Mouse (Mus musculus) mesoderm, embryonic 11.5 days (tissue): ENCODE data around the gene Fam196a.

ENCODE experiments used
- DNase-seq: peaks from one replicate; pipeline ENCODE4 v3.0.0-alpha.2; 2012; ENCODE audit warnings: low read depth, low spot score

Fam196a gene

DNA sequence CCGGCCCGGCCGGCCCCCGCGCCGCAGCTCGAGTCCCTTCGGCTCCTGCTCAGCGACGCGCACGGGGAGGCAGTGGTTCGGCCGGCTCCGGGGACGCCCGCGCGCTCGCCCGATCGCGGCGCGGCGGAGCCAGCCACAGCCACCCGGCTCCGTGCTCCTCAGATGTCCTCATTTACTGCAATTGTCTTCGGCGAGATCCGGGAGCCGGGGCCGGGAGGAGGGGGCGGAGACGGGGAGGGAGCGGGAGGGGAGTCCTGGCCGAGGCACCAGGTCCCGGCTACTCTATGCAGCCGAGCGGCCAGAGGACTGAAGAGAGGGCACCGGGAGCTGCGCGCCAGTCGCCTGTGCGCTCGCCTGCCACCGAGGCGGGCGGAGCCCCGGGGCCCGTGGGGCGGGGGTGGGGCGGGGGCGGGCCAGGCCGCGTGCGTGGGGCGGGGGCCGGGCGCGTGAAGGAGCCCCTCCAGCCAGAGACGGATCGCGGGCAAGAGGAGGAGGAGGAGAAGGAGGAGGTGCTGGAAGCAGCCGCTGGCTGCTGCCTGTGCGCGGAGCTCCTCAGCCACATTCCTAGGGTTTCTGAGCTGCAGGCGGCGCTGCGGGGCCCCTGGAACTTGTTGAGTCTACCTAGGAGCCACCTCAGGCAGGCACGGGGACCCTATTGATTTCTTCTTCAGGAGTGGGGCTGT, at the start of gene Fam196a:
TSS of gene Fam196a (minus strand) at position 504 of the 683 bp plus-strand sequence.
- DNase-seq: peak; percentile 67

DNA sequence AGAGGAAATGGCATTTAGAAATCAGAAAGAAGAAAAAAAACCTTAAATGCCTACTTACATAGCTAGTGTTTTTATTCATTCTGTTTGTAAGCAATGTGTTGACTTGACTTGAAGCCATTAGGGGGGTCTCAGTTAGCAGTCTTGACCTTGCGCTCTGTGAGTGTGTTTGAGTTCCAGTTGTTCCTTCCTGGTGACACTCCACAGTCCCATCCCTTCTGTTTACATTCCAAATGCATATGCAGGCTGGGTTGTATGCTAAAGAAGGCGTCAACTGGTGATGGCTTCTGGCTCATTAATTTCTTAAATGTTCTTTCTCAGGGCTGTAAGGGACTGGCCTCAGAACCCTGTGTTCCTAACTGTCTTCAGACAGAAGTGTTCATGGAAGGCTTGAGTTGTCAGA, 23.4 kb upstream of the Fam196a start:
- no peak for DNase-seq

DNA sequence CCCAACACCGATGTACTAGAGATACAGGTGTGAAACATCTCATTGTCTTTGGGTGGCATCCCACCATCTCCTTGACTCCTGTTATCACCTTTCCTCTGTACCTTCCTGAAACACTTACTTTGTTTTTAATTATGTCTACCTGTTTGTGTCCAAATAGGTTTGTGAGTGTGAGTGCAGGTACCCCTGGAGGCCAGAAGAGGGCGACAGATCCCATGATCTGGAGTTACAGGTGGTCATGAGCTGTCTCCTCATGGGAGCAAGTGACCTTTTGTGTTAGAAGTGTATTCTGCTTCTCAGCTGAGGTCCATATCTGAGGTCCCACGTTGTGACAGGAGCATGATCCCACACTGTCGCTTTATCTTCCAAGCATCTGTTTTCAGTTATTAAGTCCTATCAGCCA, 22.6 kb upstream of the Fam196a start:
- peak; percentile 32 for DNase-seq

DNA sequence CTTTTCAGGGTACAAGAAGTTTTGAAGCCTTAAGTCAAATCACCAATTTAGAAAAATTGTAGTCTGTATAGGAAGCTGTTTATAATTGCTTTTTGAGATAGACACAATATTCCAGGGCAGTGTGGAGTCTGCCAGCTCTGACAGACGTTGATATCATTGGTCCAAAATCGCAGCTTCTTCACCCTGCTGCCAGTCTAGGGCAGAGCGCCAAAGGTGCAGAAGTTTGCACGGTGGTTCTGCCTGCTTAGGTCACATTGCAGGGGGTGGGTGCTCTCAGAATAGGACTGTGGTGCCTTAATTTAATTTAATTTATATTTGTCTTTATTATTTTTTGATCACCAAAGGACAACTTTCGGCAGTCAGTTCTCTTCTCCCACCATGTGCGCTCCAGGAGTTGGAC, 20.9 kb upstream of the Fam196a start:
- no peak for DNase-seq

DNA sequence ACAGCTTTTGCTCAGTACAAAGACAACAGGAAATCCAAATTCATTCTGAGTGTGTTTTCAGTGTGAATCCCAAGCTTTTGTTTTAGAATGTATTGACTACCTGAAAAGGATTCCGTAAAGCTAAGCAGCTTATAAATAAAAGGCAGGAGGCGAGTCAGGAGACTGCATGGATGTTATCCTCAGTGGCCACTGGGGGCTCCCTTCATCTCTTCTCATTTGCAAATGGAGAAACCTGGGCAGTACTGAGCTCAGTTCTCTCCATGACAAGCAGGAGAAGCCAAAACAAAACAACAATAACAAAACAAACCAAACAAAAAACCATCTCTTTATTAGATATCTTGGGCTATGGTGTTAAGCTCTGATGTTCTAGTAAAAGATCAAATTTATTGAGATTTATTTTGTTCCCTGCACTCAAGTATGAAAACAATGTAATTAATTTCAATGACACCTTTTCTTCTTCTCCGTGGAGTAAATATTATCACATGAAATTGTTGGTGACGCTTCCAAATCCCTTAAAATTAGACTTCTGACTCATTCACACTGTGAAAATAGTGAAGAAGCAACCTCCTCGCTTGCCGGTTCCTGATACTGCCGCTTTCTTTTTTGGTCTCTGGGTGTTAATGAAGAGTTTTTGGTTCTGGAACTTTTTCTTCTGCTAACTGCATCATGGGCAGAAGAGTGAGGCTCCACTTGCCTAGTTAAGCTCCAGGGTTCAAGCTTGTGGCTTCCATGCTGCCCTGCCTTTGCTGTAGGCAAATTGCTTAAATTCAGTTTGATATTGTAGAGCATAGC, 7.9 kb upstream of the Fam196a start:
- no peak for DNase-seq

DNA sequence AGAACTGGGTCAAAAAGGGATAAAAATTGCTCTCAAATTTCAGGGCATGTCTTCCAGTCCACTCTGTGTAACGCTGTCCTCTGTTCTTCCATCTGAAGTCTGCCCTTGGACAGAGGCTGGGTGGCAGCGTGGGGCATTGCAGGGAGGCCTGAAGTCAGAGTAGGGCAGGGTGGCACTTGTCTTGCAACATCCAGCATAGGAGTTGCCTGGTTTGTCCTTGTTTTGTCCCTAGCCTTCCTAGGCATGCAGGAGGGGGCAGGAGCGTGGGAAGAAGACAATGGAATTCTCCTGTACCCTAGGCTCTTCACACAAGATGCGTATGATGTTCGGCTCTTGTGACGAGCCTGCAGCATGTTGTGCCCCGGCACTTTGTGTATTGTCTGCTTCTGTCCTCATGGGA, 5.5 kb upstream of the Fam196a start:
- DNase-seq: no peak

DNA sequence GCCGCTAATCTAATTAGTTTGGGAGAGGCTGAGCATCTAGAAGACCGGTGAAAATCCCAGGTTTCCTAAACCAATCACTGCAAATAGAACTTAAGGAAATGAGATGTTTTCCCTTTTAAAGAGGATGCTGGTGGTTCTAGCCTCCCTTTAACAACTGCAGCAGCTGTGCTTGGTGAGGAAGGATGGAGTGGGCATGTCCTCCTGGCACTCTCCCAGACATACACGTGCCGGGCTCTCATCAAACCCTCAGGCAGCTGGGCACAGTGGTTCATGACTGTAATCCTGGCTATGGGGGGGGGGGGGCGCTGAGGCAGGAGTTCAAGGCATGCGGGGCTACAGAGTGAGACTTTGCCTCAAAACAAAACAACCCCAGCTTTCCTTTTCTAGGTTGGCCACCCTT, 4.8 kb upstream of the Fam196a start:
- no peak for DNase-seq

DNA sequence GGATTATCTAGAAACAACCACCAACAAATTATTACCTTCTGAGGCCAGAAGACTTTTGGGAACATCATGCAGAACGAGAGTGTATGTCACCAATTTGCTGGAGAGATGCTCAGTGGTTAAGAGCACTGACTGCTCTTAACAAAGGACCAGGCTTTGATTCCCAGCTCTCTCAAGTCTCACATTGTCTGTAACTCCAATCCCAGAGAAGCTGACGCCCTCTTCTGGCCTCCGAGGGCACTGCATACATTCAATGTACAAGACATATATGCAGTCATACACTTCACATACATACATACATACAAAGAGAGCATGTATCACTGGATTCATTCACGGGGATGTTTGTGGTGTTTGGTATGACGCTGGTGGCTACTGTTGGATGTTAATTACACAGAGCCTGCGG, 3.7 kb upstream of the Fam196a start:
- no peak for DNase-seq

DNA sequence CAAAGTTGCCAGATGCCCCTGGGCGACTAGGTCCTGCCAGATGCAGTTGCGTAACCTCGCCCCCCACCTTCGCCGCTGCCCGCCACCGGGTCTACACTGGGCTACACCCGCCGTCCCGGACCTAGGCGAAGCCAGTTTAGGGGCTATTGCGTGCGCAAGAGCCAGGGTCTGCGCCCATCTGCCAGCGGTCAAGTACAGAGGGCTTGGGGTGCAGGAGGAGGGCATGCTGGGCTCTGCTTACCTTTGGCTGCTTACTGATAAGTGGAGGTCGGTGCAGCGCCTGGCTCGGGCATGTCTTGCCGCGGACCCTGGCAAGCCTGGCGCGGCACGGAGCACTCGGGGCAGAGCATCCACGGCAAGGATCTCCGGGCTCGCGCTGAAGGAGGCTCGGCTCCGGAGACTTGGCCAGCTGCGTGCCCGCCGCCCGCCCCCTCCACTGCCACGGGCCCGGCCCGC, 731 bp downstream of the Fam196a start:
- DNase-seq: peak; percentile 25

DNA sequence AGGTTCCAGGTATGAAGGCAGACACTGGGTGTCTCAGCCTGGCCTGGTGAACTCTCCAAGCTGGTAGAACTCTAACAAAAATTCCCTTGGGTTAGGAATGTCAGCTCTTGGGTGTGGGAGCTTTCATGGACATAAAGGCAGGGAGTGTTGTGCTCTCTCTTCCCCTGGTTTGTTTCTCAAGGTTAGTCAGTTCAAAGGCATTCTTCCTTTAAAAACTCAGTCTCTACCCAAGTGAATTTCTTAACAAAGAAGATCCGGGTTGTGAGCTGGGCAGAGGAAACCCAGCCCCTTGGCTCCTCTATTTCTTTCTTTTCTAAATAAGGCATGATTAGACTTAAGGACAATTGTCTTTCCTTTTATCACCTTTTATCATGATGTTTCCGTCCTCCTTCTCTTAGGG, 6.3 kb downstream of the Fam196a start:
- no peak for DNase-seq

DNA sequence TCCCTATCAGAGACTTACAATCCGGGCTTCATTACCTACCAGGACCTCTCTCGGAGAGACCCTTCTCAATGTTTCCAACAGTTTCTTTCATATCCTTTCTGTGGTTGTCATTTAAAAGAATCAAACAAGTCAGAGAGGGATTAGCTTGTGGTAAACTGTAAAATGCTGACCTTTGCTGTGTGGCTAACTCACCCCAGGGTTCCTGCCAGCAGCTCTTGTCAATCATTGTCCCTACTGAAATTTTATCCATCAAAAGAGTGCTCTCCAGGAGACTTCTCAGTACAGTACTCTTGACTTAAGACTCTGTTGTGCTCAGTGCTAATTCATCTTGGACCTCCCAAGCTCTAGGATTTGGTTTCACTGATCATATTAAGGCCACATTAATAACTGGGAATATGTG, 36.2 kb downstream of the Fam196a start:
- no peak for DNase-seq

DNA sequence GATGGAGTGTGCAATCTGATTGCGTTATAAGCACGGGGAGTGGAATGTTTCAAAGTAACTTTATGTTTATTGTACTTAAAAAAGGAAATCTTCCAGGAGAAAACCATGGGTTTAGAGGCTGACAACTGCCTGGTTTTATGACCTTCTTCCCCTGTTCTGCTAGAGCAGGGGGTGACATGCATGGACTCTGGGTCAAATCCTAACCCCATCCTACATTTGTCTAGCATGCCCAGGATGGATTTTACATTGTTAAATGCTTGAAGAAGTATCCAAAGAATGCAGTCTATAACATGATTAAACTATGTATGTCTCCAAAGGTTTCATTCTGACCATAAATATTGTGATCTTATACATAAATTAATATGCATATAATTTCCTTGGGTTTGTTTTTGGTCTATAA, 38.8 kb downstream of the Fam196a start:
- DNase-seq: no peak

DNA sequence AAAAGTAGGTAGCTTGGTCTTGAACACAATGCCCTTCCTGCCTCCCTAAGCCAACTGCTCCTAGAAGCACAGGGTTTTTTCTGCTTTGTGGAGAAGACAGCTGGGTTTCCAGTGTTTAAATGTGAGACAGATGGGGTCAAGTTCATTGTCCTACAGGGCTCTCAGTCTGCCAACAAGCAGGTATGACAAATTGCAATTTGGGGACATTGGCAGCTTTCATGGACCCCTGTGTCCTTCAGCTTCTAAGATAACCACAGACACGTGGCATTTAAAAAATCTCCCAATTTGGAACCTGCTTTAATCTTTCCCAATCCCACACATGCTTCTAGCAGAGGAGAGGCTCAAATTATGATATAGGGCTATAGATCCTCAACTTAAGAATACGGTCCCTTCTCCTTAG, 43.6 kb downstream of the Fam196a start:
- no peak for DNase-seq

DNA sequence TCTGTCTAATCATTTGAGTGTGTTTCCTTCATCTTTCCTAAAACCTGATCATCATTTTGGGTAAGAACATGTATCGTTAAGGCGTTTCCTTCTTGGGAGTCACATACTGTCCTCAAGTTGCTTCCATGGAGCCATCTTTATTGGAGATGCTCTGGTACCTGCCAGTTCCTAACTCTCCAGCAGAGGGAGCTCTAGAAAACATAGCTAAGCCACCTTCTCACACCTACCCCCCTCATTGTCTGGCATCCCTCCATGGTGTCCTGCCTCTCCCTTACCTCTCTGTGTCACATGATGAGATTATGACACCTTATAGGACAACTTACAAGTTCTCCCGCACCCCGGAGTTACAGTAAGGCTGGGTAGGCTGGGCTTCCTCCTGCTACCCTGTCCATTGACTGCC, 45.3 kb downstream of the Fam196a start:
- DNase-seq: peak; percentile 18

DNA sequence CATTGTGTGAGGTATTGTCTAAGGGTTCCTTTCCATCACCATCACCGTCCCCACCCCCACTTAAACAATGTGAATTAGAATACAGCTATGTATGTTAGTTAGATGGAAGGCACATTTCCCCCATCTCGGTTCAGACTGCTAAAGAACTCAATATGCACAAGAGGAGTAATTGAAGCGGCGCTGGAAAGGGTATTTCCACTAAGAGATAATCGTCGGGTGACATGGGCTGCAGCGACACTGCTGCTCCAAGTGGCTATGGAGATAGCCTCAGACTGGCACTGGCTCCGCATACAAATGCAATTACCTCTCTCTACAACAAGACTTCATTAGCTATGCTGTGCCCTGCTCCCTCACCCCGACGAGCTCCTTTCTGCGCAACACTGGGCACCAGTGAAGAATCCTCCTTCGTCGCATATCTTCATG, 45.8 kb downstream of the Fam196a start:
- DNase-seq: no peak

DNA sequence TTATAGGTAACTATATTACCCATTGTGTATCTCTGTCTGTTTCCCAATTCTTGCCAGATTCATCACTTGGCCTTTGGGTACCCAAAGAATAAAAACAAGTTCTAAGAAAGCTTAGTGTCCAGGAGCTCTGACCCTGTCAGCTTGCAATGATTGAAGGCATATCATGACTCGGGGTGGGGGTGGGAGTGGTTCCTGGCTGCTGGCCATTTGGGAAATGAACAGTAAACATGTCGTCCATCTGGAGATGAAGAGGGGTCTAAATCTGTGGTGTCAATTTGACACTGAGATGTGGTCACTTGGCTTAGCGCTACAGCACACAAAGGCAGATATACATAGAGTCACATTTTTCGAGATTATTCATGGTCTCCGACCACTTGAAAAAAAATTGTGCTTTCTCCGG, 54.7 kb downstream of the Fam196a start:
- peak; percentile 32 for DNase-seq

DNA sequence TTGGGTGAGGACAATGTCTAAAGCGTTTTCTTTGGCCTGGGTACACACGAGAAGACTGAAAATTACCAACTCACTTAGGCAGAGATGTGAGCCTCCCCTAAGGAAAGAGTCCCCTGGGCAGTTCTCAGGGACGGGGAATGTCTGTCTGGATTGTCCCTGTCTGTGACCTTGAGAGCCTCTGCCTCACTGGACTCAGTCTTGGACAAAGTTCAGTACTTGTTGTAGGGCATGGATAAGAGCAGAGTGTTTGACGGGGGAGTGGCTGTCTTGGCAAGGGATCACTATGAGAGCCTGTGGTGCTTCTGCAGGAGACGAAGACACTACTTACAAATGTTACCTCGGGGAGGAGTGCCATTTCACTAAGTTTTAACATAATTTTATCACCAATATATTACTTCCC, 57.8 kb downstream of the Fam196a start:
- no peak for DNase-seq

DNA sequence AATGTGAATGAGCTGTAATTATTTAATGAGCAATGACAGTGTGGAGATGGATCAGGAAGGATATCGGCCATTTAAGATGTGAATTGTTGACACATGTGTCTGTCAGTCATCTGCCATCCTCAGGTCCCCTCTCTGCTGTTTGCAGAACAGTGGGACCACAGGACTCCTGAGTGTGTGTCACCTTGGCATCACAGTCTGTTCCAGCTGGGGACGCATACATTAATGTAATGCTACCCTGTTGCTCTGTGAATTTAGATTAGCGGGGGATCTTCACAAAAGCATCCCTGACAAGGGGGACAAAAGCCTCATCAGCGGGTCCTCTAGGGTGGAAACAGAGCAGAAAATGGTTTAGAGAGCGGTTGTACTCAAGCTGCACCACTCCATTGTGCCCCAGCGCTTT, 59.2 kb downstream of the Fam196a start:
- peak; percentile 16 for DNase-seq

DNA sequence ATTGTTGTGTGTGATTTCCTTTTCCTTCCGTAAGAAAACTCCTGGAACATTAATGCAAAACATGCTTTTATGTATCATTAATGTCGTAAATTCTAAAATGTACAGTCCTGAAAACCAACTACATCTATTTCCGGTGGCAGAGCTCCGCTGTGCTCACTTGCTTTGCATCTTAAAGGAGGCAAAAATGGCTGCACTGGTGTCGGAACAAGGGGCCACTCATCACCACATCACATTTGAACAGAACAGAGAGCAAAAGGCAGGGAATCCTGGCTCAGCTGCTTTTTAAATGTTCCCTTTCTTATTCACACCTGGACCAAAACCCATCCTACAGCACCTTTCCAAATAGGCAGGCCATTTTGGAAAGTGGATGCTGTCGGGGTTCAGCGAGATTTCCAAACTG, 65.2 kb downstream of the Fam196a start:
- DNase-seq: no peak

DNA sequence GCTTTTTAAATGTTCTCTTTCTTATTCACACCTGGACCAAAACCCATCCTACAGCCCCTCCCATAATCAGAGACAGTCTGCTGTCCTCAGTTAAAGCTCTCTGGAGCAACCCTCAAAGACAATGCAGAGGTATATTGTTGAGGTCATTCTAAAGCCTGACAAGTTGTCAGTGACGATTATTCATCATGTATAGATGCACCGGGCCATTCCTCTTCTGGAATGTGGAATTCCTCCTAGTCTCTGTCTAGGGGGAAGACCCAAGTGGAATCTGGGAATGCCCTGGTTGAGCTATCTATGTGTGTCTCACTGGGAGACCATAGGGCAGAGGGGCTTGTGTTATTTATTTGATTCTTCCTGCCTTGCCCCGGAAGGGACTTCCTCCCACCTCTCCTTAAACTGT, 65.7 kb downstream of the Fam196a start:
- DNase-seq: no peak

DNA sequence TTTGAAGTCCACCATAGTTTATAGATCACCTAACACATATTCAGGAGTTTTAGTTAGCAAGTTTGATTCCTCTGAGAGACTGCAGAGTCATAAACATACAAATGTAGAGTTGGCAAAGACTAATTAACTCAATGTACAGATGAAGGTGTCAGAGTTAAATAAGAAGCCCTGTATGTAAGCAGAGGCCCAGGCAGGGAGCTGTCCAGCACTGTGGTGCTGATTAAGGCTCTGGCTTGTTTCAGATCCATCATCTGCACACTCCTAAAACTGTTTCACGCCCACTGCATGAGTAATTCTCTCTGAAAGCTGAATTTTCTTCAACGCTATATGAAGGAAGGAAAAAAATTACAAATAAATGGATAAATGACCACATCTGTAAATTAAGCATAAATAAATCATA, 74.1 kb downstream of the Fam196a start:
- DNase-seq: peak; percentile 78

DNA sequence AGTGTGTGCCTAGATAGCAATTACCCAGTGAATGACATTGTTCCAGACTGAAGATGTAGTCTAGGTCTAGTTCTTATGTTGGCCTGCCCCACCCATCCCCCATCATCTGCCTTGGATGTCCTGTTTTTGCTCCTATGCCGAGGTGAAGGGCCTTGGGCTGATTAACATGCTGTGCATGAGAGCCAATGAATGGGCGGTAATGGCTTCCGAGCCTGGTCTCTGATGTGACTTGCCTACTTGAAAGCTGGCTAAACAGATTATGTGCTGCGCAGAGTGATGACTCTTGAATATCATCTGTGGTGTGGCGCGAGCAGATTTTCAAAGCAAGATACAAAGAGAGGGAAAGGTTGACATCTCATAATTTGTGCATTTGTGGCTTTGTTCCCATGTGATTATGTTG, 76.2 kb downstream of the Fam196a start:
- DNase-seq: no peak

DNA sequence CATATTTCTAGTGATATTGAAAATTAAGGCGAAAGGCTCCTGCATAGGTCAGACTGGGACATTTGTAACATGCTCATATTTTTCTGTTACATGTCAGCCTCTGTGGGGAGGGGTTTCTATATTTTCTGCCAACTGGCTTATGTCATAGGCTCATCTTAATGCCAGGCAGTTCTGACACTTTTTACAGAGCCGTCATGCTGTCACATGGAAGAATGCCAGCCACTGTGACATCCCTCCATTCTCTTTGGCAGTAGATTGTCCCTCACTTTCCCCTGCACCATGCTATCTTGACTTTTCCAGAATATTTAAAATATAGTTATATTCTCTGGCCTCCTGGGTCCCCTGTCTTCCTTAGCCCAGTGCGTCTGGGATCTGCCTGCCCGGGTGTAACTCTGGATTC, 95.5 kb downstream of the Fam196a start:
- DNase-seq: no peak
